Mouse (Mus musculus) CH12.LX (cell line): ENCODE measurements around the gene Phtf2. TPM values are rescaled to one million over a fixed set of nuclear protein-coding genes. Genes with fewer than 3 reads are reported as not detected.

ENCODE experiments used
- DNase-seq: peaks from one replicate; pipeline ENCODE4 v3.0.0-alpha.2; 2013; ENCODE audit errors: extremely low read depth
- H3K27ac ChIP-seq: 2 replicates; pipeline ENCODE4 v1.5.1; 2012; ENCODE audit warnings: low read depth, mild to moderate bottlenecking, control low read depth, moderate library complexity; ENCODE audit not compliant: insufficient read depth
- H3K27me3 ChIP-seq: replicated peaks from 2 replicates; pipeline ENCODE3; 2012; ENCODE audit warnings: inconsistent platforms
- H3K36me3 ChIP-seq, 2 experiments: replicated peaks in 1 of 2; 2 replicates each; pipeline versions ENCODE3 to v1.6.1; 2012; ENCODE audit warnings: inconsistent platforms in 1 of 2, low read length in 1 of 2, mild to moderate bottlenecking in 1 of 2, mixed read lengths in 1 of 2, moderate library complexity in 1 of 2; ENCODE audit not compliant: control insufficient read depth in 1 of 2, insufficient read depth in 1 of 2
- H3K4me1 ChIP-seq, 2 experiments: 2 replicates each; pipeline ENCODE4 v1.6.1; 2012; ENCODE audit warnings: inconsistent platforms in 1 of 2, moderate library complexity in 1 of 2; ENCODE audit not compliant: insufficient read depth in 2 of 2, control insufficient read depth in 1 of 2
- H3K4me2 ChIP-seq: 2 replicates; pipeline ENCODE4 v1.6.1; 2012; ENCODE audit warnings: low read depth, mild to moderate bottlenecking, control low read depth; ENCODE audit not compliant: poor library complexity, insufficient read depth, severe bottlenecking
- H3K4me3 ChIP-seq, 3 experiments: fragments of 150-350 bp in 1 of 3; sonication (generic) in 1 of 3; replicated peaks in 1 of 3; 2 replicates each; pipeline versions ENCODE3 to v1.5.1; 2011 to 2012; ENCODE audit warnings: low read depth in 2 of 3, low read length in 2 of 3, mild to moderate bottlenecking in 2 of 3, moderate library complexity in 2 of 3, control low read depth in 1 of 3, improper control_type of control experiment in 1 of 3, inconsistent platforms in 1 of 3, mixed read lengths in 1 of 3; ENCODE audit not compliant: poor library complexity in 1 of 3
- H3K79me2 ChIP-seq: replicated peaks from 2 replicates; pipeline ENCODE4 v1.6.1; 2012; ENCODE audit warnings: mild to moderate bottlenecking, moderate library complexity; ENCODE audit not compliant: control insufficient read depth, poor library complexity, insufficient read depth, severe bottlenecking; ENCODE audit errors: extremely low read depth
- H3K9ac ChIP-seq: 2 replicates; pipeline ENCODE4 v1.6.1; 2012; ENCODE audit warnings: low read depth, mild to moderate bottlenecking, control low read depth, moderate library complexity; ENCODE audit not compliant: insufficient read depth
- H3K9me3 ChIP-seq: replicated peaks from 2 replicates; pipeline ENCODE3; 2012; ENCODE audit warnings: low read length, inconsistent platforms, mixed read lengths
- CTCF ChIP-seq, 2 experiments: IDR thresholded peaks in 1 of 2; conservative IDR thresholded peaks in 1 of 2; 2 replicates each; pipeline ENCODE4 v1.5.1; 2011 to 2012; ENCODE audit warnings: low read depth in 2 of 2, low read length in 2 of 2, improper control_type of control experiment in 1 of 2, inconsistent platforms in 1 of 2, mild to moderate bottlenecking in 1 of 2, moderate library complexity in 1 of 2
- E2F4 ChIP-seq: IDR thresholded peaks from 2 replicates; pipeline ENCODE4 v1.6.1; 2011; ENCODE audit warnings: low read depth, low read length, improper control_type of control experiment; ENCODE audit not compliant: insufficient replicate concordance
- EP300 ChIP-seq: IDR thresholded peaks from 2 replicates; pipeline ENCODE4 v1.6.1; 2011; ENCODE audit warnings: low read length, improper control_type of control experiment
- ETS1 ChIP-seq: conservative IDR thresholded peaks from 2 replicates; pipeline ENCODE4 v1.6.1; 2012; ENCODE audit warnings: low read depth, mild to moderate bottlenecking, inconsistent platforms, low read length, improper control_type of control experiment, moderate library complexity
- GABPA ChIP-seq: IDR thresholded peaks from 2 replicates; pipeline ENCODE4 v1.6.1; 2012; ENCODE audit warnings: low read depth, low read length, improper control_type of control experiment, inconsistent platforms; ENCODE audit not compliant: insufficient replicate concordance
- HCFC1 ChIP-seq: IDR thresholded peaks from 2 replicates; pipeline ENCODE4 v1.6.1; 2012; ENCODE audit warnings: low read depth, mild to moderate bottlenecking, inconsistent platforms, low read length, improper control_type of control experiment
- IRF4 ChIP-seq: IDR thresholded peaks from 2 replicates; pipeline ENCODE4 v1.6.1; 2014; ENCODE audit warnings: low read depth, mild to moderate bottlenecking, inconsistent platforms, low read length, improper control_type of control experiment
- JUND ChIP-seq: conservative IDR thresholded peaks from 2 replicates; pipeline ENCODE4 v1.6.1; 2011; ENCODE audit warnings: low read depth, low read length, improper control_type of control experiment
- MAFK ChIP-seq: IDR thresholded peaks from 2 replicates; pipeline ENCODE4 v1.6.1; 2011; ENCODE audit warnings: low read length, improper control_type of control experiment; ENCODE audit not compliant: insufficient replicate concordance
- MAZ ChIP-seq: IDR thresholded peaks from 2 replicates; pipeline ENCODE4 v1.6.1; 2012; ENCODE audit warnings: low read depth, mild to moderate bottlenecking, inconsistent platforms, low read length, improper control_type of control experiment, moderate library complexity
- MYC ChIP-seq: IDR thresholded peaks from 2 replicates; pipeline ENCODE4 v1.6.1; 2011; ENCODE audit warnings: low read depth, mild to moderate bottlenecking, improper control_type of control experiment, low read length
- PAX5 ChIP-seq: IDR thresholded peaks from 2 replicates; pipeline ENCODE4 v1.6.1; 2012; ENCODE audit warnings: low read length, inconsistent platforms, mixed read lengths
- RAD21 ChIP-seq: IDR thresholded peaks from 2 replicates; pipeline ENCODE4 v1.6.1; 2011; ENCODE audit warnings: low read depth, mild to moderate bottlenecking, low read length, improper control_type of control experiment, moderate library complexity
- TCF12 ChIP-seq: IDR thresholded peaks from 2 replicates; pipeline ENCODE4 v1.6.1; 2014; ENCODE audit warnings: low read depth, mild to moderate bottlenecking, inconsistent platforms, low read length, improper control_type of control experiment
- UBTF ChIP-seq: IDR thresholded peaks from 2 replicates; pipeline ENCODE4 v1.6.1; 2012; ENCODE audit warnings: low read depth, mild to moderate bottlenecking, inconsistent platforms, low read length, improper control_type of control experiment, moderate library complexity
- USF1 ChIP-seq: IDR thresholded peaks from 2 replicates; pipeline ENCODE4 v1.6.1; 2014; ENCODE audit warnings: low read depth, mild to moderate bottlenecking, inconsistent platforms, low read length, improper control_type of control experiment
- USF2 ChIP-seq: conservative IDR thresholded peaks from 2 replicates; pipeline ENCODE4 v1.6.1; 2011; ENCODE audit warnings: low read depth, low read length, improper control_type of control experiment
- ZC3H11A ChIP-seq: IDR thresholded peaks from 2 replicates; pipeline ENCODE4 v1.6.1; 2012; ENCODE audit warnings: low read depth, mild to moderate bottlenecking, inconsistent platforms, low read length, improper control_type of control experiment
- ZKSCAN1 ChIP-seq: IDR thresholded peaks from 2 replicates; pipeline ENCODE4 v1.6.1; 2012; ENCODE audit warnings: low read depth, inconsistent platforms, low read length, improper control_type of control experiment, borderline replicate concordance
- dilution Hi-C: fragments of 300-500 bp; cut with MboI; formaldehyde crosslinking; loops from 2 replicates; pipeline ENCODE4 v1.14.3; 2020; ENCODE audit warnings: low sequenced_read_pairs; ENCODE audit not compliant: extremely low pct_unique_long_range_greater_than_20kb, extremely low pct_ligation_motif_present
- in situ Hi-C: fragments of 300-500 bp; cut with MboI; formaldehyde crosslinking; loops from 3 replicates; pipeline ENCODE4 v1.14.3; 2019; ENCODE audit warnings: low sequenced_read_pairs, low pct_ligation_motif_present, low pct_unique_long_range_greater_than_20kb, mixed read lengths
- polyA plus RNA-seq: library from polyadenylated mRNA; unstranded; fragments of >175 nt; gene quantifications from 2 replicates; pipeline ENCODE4 v1.2.1, GENCODE M21; 2012; ENCODE audit warnings: low read depth; ENCODE audit not compliant: insufficient read length
- total RNA-seq, 2 experiments: library from RNA; depleted of rRNA; stranded (reverse); fragments of 300-350 nt in 1 of 2; fragments of >200 nt in 1 of 2; gene quantifications; 2 replicates each; pipeline ENCODE4 v1.2.3; 2012 to 2014

The Phtf2 gene
- total and polyA plus RNA-seq, 3 experiments = 18.5 to 30.4 (median 28.1) TPM

GRCm38 (mm10) chr5:20843816-20844215 lies 38.1 kb downstream of the Phtf2 start:
- dilution Hi-C loops = no loop called here

GRCm38 (mm10) chr5:20843405-20843804 lies 38.5 kb downstream of the Phtf2 start:
- TF ChIP-seq IRF4 (no peak), TCF12 (no peak), USF2 (no peak), ZC3H11A (no peak), UBTF (no peak), EP300 (no peak), ETS1 (no peak), GABPA (no peak), RAD21 (no peak), ZKSCAN1 (no peak), MAFK (no peak), JUND (no peak), CTCF (conservative IDR thresholded peaks at IDR 0.05 in 1 of 2, IDR thresholded peaks at IDR 0.05 in 1 of 2; ENCODE audit: low read depth in 2 of 2, low read length in 2 of 2) (no peak), PAX5 (no peak), HCFC1 (no peak), USF1 (no peak), E2F4 (no peak), MAZ (no peak), MYC (no peak)
- peaks cover 3 to 21% of the 10 kb centered on the region in 2 experiments for H3K36me3 ChIP-seq
- no peak for DNase-seq
- H3K9ac ChIP-seq = no peak overlapping the region
- H3K4me1 ChIP-seq = peaks cover 0 to 33% of the 10 kb centered on the region in 2 experiments; a peak in 2 of 4 replicates
- no peak overlapping the region for H3K4me3 ChIP-seq
- no peaks in the 10 kb centered on the region; the same call in 1 of the 2 replicates for H3K79me2 ChIP-seq
- no peak overlapping the region for H3K27ac ChIP-seq
- H3K9me3 ChIP-seq = no peaks in the 10 kb centered on the region
- in situ Hi-C loops (no loop called here), dilution Hi-C loops (no loop called here)
- H3K4me2 ChIP-seq = no peak overlapping the region
- H3K27me3 ChIP-seq = no peaks in the 10 kb centered on the region

More at GRCm38 (mm10) chr5:20843816-20844215, 38.1 kb downstream of the Phtf2 start:
- no peak for TF ChIP-seq EP300
- in situ Hi-C loops = no loop called here
- H3K27me3 ChIP-seq = no peaks in the 10 kb centered on the region
- no peaks in the 10 kb centered on the region for H3K9me3 ChIP-seq
- no peak overlapping the region for H3K27ac ChIP-seq
- no peak for DNase-seq
- no peaks in the 10 kb centered on the region; the same call in 1 of the 2 replicates for H3K79me2 ChIP-seq
- H3K4me3 ChIP-seq = no peak overlapping the region
- peaks cover 0 to 33% of the 10 kb centered on the region in 2 experiments; a peak in 2 of 4 replicates for H3K4me1 ChIP-seq
- H3K36me3 ChIP-seq = peaks cover 3 to 22% of the 10 kb centered on the region in 2 experiments
- H3K9ac ChIP-seq = no peak overlapping the region
- no peak overlapping the region for H3K4me2 ChIP-seq
